7 mouse cellular contexts compared by ENCODE assay signal in the genomic region with DNA sequence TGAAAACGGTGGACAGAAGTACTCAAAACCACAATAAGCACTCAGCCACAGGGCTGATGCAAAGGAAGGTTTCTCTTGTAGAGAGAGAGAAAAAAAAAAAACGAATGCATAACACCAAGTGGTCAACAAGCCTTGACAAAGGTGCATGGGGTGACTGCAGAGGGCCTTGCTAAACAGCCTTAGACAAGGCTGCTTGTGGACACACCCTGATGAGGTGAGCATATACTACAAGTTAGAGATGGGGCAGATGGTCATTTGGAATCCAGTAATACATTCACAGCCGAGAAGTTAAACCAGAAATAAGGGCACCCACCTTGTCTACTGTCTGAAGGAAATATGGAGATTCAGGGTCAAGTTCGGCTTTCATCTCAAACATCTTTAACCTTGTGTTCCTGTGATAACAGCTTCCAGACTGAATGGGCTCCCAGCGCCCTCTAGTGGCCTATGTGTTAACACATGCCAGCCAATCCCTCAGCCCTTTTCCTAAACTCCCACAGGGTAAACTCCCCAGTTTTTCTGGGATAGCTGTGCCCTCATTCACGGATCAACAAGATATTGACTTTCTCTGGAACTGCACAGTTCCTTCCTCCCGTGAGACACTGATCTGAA.
DNase-seq lines count a peak whose midpoint lies in the region; ATAC-seq lines count a peak whose summit lies in the region.

No protein-coding gene starts in this region.

- DNase-seq in T-cell, adult 2 months (ENCODE audit: low spot score): peak; percentile 14
- DNase-seq in cerebellum, adult 11-12 months: peak; percentile 21
- DNase-seq in forelimb bud, embryonic 11.5 days (ENCODE audit: low read depth, low spot score): peak; percentile 64
- peak; percentile 44 for DNase-seq in hindlimb bud, embryonic 11.5 days (ENCODE audit: extremely low spot score, low read depth, low spot score)
- DNase-seq in left cerebral cortex, adult 11 months (ENCODE audit: low spot score): peak; percentile 32
- DNase-seq in skeletal muscle tissue, adult 2 months (ENCODE audit: low read depth, low spot score): peak; percentile 18

- peak; percentile 95 for ATAC-seq in megakaryocyte progenitor cell, adult 5-6 weeks (replicated peaks; ENCODE audit: poor library complexity)

Comparison
In these comparisons a context has a peak if more than half of its experiments do, and no peak if none do; other contexts are left out.
1. Peak in every context shown above with its lines: DNase-seq and ATAC-seq.
2. DNase-seq: peak in every context shown above with its lines; median percentile 64 in forelimb bud, embryonic 11.5 days; 44 in hindlimb bud, embryonic 11.5 days; 32 in left cerebral cortex, adult 11 months; 21 in cerebellum, adult 11-12 months; 18 in skeletal muscle tissue, adult 2 months; 14 in T-cell, adult 2 months.